Mouse (Mus musculus): ENCODE data around the gene Thsd7b.
"Not testable (repeated sequence)": the region's sequence is repeated elsewhere in the genome, so short reads cannot be mapped to it uniquely, and the experiment has no call there.

Gene Thsd7b

GRCm38 (mm10) chr1:129635146-129635545 lies 362.0 kb downstream of the Thsd7b start:
- DNase-seq (ENCODE audit: extremely low read depth, low read depth) = no peak

- no peak for DNase-seq (ENCODE audit: extremely low read depth, low read depth)
These were observed 371.3 kb downstream of the Thsd7b start for GRCm38 (mm10) chr1:129644252-129644861.

GRCm38 (mm10) chr1:129651448-129651847 lies 378.3 kb downstream of the Thsd7b start:
- DNase-seq (ENCODE audit: extremely low read depth, low read depth) = not testable (repeated sequence)

- no peak for DNase-seq (ENCODE audit: extremely low read depth, low read depth)
These were observed 384.9 kb downstream of the Thsd7b start for GRCm38 (mm10) chr1:129658045-129658444.

- no peak for DNase-seq (ENCODE audit: extremely low read depth, low read depth)
These were observed 402.8 kb downstream of the Thsd7b start for GRCm38 (mm10) chr1:129675878-129676277.

- no peak for DNase-seq (ENCODE audit: extremely low read depth, low read depth)
These were observed 405.7 kb downstream of the Thsd7b start for GRCm38 (mm10) chr1:129678851-129679250.

GRCm38 (mm10) chr1:129705701-129706100 lies 432.6 kb downstream of the Thsd7b start:
- no peak for DNase-seq (ENCODE audit: extremely low read depth, low read depth)

- DNase-seq (ENCODE audit: extremely low read depth, low read depth) = no peak
These were observed 439.6 kb downstream of the Thsd7b start for GRCm38 (mm10) chr1:129712706-129713105.

GRCm38 (mm10) chr1:129713571-129713970 lies 440.5 kb downstream of the Thsd7b start:
- no peak for DNase-seq (ENCODE audit: extremely low read depth, low read depth)

GRCm38 (mm10) chr1:129719592-129719991 lies 446.5 kb downstream of the Thsd7b start:
- DNase-seq (ENCODE audit: extremely low read depth, low read depth) = no peak

GRCm38 (mm10) chr1:129731991-129732390 lies 458.9 kb downstream of the Thsd7b start:
- DNase-seq (ENCODE audit: extremely low read depth, low read depth) = no peak

GRCm38 (mm10) chr1:129747595-129747994 lies 474.5 kb downstream of the Thsd7b start:
- no peak for DNase-seq (ENCODE audit: extremely low read depth, low read depth)

- DNase-seq (ENCODE audit: extremely low read depth, low read depth) = no peak
These were observed 483.6 kb downstream of the Thsd7b start for GRCm38 (mm10) chr1:129756548-129757240.

GRCm38 (mm10) chr1:129759003-129759402 lies 485.9 kb downstream of the Thsd7b start:
- no peak for DNase-seq (ENCODE audit: extremely low read depth, low read depth)

- DNase-seq (ENCODE audit: extremely low read depth, low read depth) = peak; percentile 48
These were observed 488.1 kb downstream of the Thsd7b start for GRCm38 (mm10) chr1:129761234-129761633.

- DNase-seq (ENCODE audit: extremely low read depth, low read depth) = no peak
These were observed 491.6 kb downstream of the Thsd7b start for GRCm38 (mm10) chr1:129764748-129765147.

- peak; percentile 89 for DNase-seq (ENCODE audit: extremely low read depth, low read depth)
These were observed 504.0 kb downstream of the Thsd7b start for GRCm38 (mm10) chr1:129777055-129777454.

- no peak for DNase-seq (ENCODE audit: extremely low read depth, low read depth)
These were observed 506.4 kb downstream of the Thsd7b start for GRCm38 (mm10) chr1:129779506-129779905.

GRCm38 (mm10) chr1:129780589-129780988 lies 507.5 kb downstream of the Thsd7b start:
- DNase-seq (ENCODE audit: extremely low read depth, low read depth) = no peak

GRCm38 (mm10) chr1:129798519-129798918 lies 525.4 kb downstream of the Thsd7b start:
- no peak for DNase-seq (ENCODE audit: extremely low read depth, low read depth)

GRCm38 (mm10) chr1:129826927-129827326 lies 553.8 kb downstream of the Thsd7b start:
- DNase-seq (ENCODE audit: extremely low read depth, low read depth) = peak; percentile 28

- no peak for DNase-seq (ENCODE audit: extremely low read depth, low read depth)
These were observed 564.2 kb downstream of the Thsd7b start for GRCm38 (mm10) chr1:129837324-129837723.

GRCm38 (mm10) chr1:129837776-129838175 lies 564.7 kb downstream of the Thsd7b start:
- no peak for DNase-seq (ENCODE audit: extremely low read depth, low read depth)
